Mouse (Mus musculus): ENCODE measurements around the gene Lpcat2b. TPM values are rescaled to one million over a fixed set of nuclear protein-coding genes. Genes with fewer than 3 reads are reported as not detected.
A peak's percentile ranks its signal among the peaks of the same experiment; 100 is the strongest.

The Lpcat2b gene
- polyA plus RNA-seq, 1 experiment from 2014 or later = not detected

DNA sequence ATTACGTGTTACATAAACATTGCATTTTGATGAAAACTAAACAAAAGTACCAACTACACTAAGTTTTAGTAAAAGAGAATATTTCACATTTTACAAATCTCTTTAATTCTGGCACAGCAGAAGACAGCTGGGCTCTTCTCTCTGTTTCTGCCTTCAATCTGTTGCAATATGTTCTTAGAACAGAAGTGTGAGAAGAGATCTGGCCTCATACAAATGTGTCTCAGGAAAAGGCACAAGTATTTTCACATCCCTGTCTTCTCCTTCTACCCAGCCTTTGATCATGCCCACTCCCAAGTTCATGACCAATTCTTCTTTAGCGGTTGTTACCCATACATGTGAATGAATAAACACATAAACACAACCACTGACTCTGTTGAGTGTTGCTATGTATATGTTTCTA lies 16.3 kb upstream of the Lpcat2b start:
- Histone ChIP-seq H3K4me2 (no peak overlapping the region), H3K9me3 (replicated peaks) (no peaks in the 10 kb centered on the region), H3K4me3 (no peak overlapping the region), H3K9ac (no peak overlapping the region), H3K27me3 (no peaks in the 10 kb centered on the region), H3K27ac (no peak overlapping the region), H3K4me1 (no peaks in the 10 kb centered on the region), H3K36me3 (ENCODE audit: poor library complexity, severe bottlenecking) (no peaks in the 10 kb centered on the region)
- WGBS = 85% methylated on average over 2 of the region's 2 CpGs
- no peak for ATAC-seq

DNA sequence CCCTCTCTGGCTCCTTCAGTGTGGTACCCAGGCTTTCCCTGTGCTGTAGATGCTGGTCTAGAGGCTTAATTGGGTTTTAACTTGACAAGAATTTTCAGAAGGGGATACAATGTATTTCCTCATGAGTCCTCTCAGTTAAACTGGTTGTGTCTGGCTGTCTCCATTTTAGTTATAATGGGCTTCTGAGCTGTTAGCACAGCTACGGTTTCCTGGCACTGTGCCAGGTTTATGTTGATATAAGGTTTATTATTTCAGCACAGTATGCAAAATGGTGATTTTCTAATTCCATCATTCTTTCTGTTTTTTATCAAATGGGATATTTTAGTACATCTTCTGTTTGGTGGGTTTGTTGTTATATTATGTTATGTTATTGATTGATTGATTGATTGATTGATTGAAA lies 9.7 kb upstream of the Lpcat2b start:
- no peak overlapping the region for H3K9ac ChIP-seq
- no peak overlapping the region for H3K4me2 ChIP-seq
- ATAC-seq = no peak
- WGBS = 54% methylated on average over 1 of the region's 1 CpGs
- H3K36me3 ChIP-seq (ENCODE audit: poor library complexity, severe bottlenecking) = no peaks in the 10 kb centered on the region
- no peaks in the 10 kb centered on the region for H3K4me1 ChIP-seq
- no peaks in the 10 kb centered on the region for H3K9me3 ChIP-seq (replicated peaks)
- H3K4me3 ChIP-seq = no peak overlapping the region
- 0 out of 2 replicates have a peak overlapping the region, but pooled peaks have one; percentile 12 for H3K27ac ChIP-seq
- no peaks in the 10 kb centered on the region for H3K27me3 ChIP-seq

DNA sequence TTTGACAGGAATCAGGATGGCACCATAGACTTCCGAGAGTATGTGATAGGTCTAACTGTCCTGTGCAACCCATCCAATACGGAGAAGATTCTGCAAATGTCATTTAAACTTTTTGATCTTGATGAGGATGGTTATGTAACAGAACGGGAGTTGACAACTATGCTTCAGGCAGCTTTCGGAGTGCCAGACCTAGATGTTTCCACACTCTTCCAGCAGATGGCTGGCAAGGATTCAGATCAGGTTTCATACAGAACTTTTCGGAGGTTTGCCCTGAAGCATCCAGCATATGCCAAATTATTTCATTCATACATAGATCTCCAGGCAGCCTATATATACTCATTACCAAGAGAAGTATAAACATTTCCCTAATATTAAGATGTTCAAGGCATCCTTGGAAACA lies 2.7 kb downstream of the Lpcat2b start:
- Histone ChIP-seq H3K4me1 (peaks cover 7% of the 10 kb centered on the region; the same call in 1 of the 2 replicates), H3K27me3 (0 out of 2 replicates have a peak, but pooled peaks cover 3% of the 10 kb centered on the region), H3K27ac (no peak overlapping the region), H3K36me3 (ENCODE audit: poor library complexity, severe bottlenecking) (no peaks in the 10 kb centered on the region), H3K9ac (no peak overlapping the region), H3K4me2 (no peak overlapping the region), H3K4me3 (no peak overlapping the region), H3K9me3 (replicated peaks) (no peaks in the 10 kb centered on the region)
- no peak for ATAC-seq
- 88% methylated on average over 5 of the region's 5 CpGs for WGBS

DNA sequence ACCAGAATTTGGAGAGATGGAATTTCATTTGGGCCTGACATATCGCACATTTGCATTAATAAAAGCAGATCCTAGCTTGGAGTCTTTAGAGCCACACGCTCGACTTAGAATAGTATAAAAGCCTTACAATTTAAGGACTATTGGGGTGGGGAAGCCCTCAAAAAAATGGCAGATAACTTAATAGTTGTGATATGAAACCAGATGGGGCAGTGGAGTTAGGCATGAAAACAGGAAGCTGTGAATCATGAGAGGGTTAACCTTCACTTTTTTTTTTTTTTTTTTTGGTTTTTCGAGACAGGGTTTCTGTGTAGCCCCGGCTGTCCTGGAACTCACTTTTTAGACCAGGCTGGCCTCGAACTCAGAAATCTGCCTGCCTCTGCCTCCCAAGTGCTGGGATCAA lies 4.8 kb downstream of the Lpcat2b start:
- Histone ChIP-seq H3K9ac (no peak overlapping the region), H3K27me3 (no peaks in the 10 kb centered on the region), H3K27ac (no peak overlapping the region), H3K9me3 (replicated peaks) (no peaks in the 10 kb centered on the region), H3K4me2 (no peak overlapping the region), H3K36me3 (ENCODE audit: poor library complexity, severe bottlenecking) (no peaks in the 10 kb centered on the region), H3K4me1 (peaks cover 7% of the 10 kb centered on the region; the same call in 1 of the 2 replicates), H3K4me3 (no peak overlapping the region)
- no peak for ATAC-seq
- WGBS = 93% methylated on average over 6 of the region's 6 CpGs

DNA sequence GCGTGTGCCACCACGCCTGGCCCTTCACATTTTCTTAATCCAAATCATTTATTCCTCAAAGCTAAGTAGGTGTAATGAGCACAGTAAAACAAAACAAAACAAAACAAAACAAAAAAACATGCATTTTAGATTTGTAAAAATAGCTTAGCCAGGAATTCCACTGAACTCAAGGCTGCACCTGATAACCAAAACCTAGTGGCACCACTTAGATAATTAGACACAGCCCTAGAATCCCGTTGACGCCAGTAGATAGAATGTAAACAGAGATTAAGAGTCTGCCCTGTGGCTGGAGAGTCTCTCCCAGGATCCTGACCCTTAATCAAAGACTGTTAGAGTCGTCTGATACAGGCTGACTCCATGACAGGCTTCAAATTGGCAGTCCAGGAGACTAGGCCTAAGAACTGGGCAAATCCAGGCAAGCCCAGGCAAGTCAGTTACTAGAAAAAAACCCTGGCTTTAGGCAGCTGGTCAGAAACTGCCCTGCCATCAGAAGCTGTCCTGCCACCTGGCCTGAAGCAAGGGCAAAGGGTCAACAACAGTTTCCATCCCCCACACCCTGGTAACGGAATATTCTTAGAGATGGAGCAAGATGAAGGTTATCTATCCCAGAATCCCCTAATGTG lies 5.3 kb downstream of the Lpcat2b start:
- 78% methylated on average over 6 of the region's 6 CpGs for WGBS
- H3K4me1 ChIP-seq = peaks cover 7% of the 10 kb centered on the region; the same call in 1 of the 2 replicates
- peak overlapping the region; percentile 63; the same call in 1 of the 2 replicates for H3K4me2 ChIP-seq
- no peak overlapping the region for H3K27ac ChIP-seq
- H3K9ac ChIP-seq = no peak overlapping the region
- H3K36me3 ChIP-seq (ENCODE audit: poor library complexity, severe bottlenecking) = no peaks in the 10 kb centered on the region
- no peak overlapping the region for H3K4me3 ChIP-seq
- H3K9me3 ChIP-seq (replicated peaks) = no peaks in the 10 kb centered on the region
- no peak for ATAC-seq
- no peaks in the 10 kb centered on the region for H3K27me3 ChIP-seq

DNA sequence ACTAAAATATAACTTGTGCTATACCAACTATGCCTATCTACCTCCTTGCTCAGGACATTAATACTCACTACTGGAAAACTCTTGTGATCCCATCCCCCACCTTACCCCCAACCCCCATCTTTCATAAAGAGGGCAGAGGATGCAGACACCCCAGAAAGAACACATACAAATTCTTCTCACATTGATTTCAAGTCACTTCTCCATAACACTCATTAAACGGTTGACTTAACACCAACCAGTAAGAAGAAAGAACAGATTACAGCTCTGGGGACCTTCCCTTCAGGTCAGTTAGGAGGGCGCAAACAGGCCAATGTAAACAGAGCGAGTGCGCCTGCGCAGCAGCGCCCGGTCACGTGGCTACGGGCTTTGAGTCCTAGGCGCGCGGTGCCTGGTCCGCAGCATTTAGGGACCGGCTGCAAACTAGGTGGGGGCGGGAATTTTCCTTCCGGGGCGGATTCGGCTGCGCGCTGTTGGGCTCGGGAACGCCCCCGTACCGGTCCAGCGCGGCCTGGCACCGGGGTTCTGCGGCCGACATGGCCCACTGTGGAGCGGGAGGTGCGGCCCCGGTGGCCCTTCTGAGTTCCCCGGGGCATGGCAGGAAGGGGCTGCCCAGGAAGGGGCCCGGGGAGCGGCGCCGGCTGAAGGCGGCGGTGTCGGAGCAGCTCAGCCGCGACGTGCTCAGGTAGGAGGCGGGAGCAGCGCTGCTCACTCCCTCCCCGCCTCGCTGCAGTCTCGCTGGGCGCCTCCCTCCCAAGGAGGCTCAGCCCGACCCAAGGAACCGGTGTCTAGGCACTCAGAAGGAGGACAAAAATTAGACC lies 6.3 kb downstream of the Lpcat2b start, which contains the start of gene Btbd8:
Gene Btbd8 (plus strand): TSS at position 534 of the 818 bp plus-strand sequence.
- H3K4me3 ChIP-seq = peak within 1 kb of the TSS; percentile 79
- peaks cover 7% of the 10 kb centered on the region; the same call in 1 of the 2 replicates for H3K4me1 ChIP-seq
- no peaks in the 10 kb centered on the region for H3K9me3 ChIP-seq (replicated peaks)
- peak within 1 kb of the TSS; percentile 63 for H3K4me2 ChIP-seq
- no peaks in the 10 kb centered on the region for H3K36me3 ChIP-seq (ENCODE audit: poor library complexity, severe bottlenecking)
- H3K9ac ChIP-seq = peak within 1 kb of the TSS; percentile 89
- H3K27ac ChIP-seq = peak within 1 kb of the TSS; percentile 79
- no peaks in the 10 kb centered on the region for H3K27me3 ChIP-seq
- WGBS = under 1% methylated on average over 46 of the region's 51 CpGs
- peak; percentile 98 for ATAC-seq

DNA sequence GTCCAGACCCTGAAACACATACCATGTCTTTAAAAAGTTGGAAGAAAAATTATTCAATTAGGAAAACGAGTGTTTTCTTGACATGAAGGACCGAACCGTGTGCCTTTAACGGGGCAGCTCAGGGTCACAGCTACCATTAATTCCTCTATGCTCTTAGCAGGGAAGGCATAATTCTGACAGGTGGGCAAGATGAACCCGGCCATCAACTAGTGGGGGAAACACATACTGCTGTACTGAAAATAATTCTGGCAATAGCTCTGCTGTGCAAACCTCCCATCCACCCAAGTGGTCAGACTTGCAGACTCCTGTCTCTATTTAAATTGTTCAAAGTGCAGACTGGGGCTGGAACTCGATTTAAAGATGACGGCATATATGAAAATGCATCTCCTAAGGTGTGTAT lies 7.0 kb downstream of the Lpcat2b start:
- H3K4me1 ChIP-seq = peaks cover 7% of the 10 kb centered on the region; the same call in 1 of the 2 replicates
- peak; percentile 9; the same call in 1 of the 2 replicates for ATAC-seq
- H3K4me3 ChIP-seq = peak overlapping the region; percentile 79
- peak overlapping the region; percentile 89 for H3K9ac ChIP-seq
- WGBS = 23% methylated on average over 7 of the region's 7 CpGs
- peak overlapping the region; percentile 63 for H3K4me2 ChIP-seq
- no peaks in the 10 kb centered on the region for H3K9me3 ChIP-seq (replicated peaks)
- H3K27ac ChIP-seq = peak overlapping the region; percentile 79; the same call in 1 of the 2 replicates
- no peaks in the 10 kb centered on the region for H3K36me3 ChIP-seq (ENCODE audit: poor library complexity, severe bottlenecking)
- H3K27me3 ChIP-seq = no peaks in the 10 kb centered on the region

DNA sequence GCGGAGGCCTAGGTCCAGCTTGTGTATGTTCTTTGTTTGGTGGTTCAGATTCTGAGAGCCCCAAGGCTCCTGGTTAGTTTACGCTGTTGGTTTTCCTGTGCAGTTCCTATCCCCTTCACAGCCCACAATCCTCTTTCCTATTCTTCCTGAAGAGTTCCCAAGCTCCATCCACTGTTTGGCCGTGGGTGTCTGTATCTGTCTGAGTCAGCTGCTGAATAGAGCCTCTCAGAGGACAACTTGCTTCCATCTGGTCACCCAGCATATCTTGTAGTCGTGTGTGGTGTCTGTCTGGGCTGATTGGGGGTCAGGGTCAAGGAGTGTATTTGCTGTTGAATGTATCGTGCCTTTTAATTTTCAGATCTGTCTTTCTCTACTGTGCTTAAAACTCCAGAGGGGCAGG lies 10.5 kb downstream of the Lpcat2b start:
- no peak overlapping the region for H3K27ac ChIP-seq
- H3K9ac ChIP-seq = no peak overlapping the region
- ATAC-seq = no peak
- H3K9me3 ChIP-seq (replicated peaks) = no peaks in the 10 kb centered on the region
- no peak overlapping the region for H3K4me3 ChIP-seq
- H3K36me3 ChIP-seq (ENCODE audit: poor library complexity, severe bottlenecking) = no peaks in the 10 kb centered on the region
- H3K27me3 ChIP-seq = no peaks in the 10 kb centered on the region
- peaks cover 7% of the 10 kb centered on the region; the same call in 1 of the 2 replicates for H3K4me1 ChIP-seq
- H3K4me2 ChIP-seq = no peak overlapping the region
- 84% methylated on average over 5 of the region's 5 CpGs for WGBS

DNA sequence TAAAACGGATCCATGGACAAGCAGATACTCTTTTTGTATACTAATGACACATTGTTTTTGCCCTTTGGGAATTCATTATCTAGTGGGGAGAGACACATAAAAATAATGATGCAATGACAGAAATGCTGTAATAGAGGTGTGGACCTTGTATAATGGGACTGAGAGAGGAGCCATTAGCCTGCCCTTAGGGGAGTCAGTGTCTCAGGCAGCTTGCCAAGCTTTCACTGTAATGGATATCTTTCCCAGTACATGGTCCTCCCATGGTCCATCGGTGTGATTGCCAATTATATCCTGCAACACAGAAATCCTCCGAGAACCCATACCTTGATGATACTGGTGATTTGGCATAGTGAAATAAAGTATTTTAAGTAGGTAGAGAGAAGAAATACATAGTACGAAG lies 12.9 kb downstream of the Lpcat2b start:
- Histone ChIP-seq H3K27ac (no peak overlapping the region), H3K4me3 (no peak overlapping the region), H3K4me1 (no peaks in the 10 kb centered on the region), H3K9me3 (replicated peaks) (no peaks in the 10 kb centered on the region), H3K36me3 (ENCODE audit: poor library complexity, severe bottlenecking) (no peaks in the 10 kb centered on the region), H3K27me3 (no peaks in the 10 kb centered on the region), H3K9ac (no peak overlapping the region), H3K4me2 (no peak overlapping the region)
- ATAC-seq = no peak
- WGBS = 89% methylated on average over 4 of the region's 4 CpGs

DNA sequence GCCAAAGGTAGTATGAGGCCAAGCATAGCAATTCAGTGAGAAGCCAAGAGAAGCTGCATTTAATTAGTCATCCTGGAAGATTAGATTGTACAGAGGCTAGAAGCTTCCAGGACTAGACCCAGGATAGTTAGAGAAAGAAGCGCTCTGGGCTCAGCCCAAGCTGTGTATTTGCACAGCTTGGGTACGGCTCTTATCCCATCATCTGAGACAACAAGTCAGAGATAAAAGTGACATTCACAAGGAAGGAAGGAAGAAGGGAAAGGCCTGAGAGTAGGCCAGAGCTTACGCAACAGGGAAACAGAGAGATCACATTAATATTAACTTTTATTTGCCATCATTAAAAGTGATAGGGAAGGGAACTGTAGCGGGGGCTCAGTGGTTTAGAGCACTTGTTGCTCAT lies 16.6 kb downstream of the Lpcat2b start:
- Histone ChIP-seq H3K36me3 (ENCODE audit: poor library complexity, severe bottlenecking) (no peaks in the 10 kb centered on the region), H3K9me3 (replicated peaks) (no peaks in the 10 kb centered on the region), H3K4me3 (no peak overlapping the region), H3K27me3 (no peaks in the 10 kb centered on the region), H3K4me2 (no peak overlapping the region), H3K27ac (no peak overlapping the region), H3K9ac (no peak overlapping the region), H3K4me1 (no peaks in the 10 kb centered on the region)
- WGBS = 94% methylated on average over 4 of the region's 4 CpGs
- no peak for ATAC-seq

DNA sequence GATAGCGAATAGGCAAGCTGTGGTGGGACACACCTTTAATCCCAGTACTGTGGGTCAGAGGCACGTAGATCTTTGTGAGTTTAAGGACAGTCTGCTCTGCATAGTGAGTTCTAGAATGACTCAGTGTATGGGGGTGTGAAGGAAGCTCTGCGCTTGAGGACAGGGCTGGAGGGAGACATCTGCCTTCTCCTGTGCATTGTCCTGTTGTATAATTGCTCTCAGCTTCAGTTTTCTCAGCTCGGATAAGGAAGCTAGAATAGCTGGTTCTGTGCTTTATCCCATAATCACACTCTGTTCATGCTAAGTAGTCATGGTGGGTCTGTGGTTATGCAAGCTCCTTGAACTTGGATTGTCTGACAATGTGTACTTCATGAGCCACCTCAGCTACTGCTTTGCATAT lies 17.4 kb downstream of the Lpcat2b start:
- H3K27ac ChIP-seq = no peak overlapping the region
- H3K4me1 ChIP-seq = no peaks in the 10 kb centered on the region
- H3K4me2 ChIP-seq = no peak overlapping the region
- WGBS = 90% methylated on average over 4 of the region's 4 CpGs
- no peaks in the 10 kb centered on the region for H3K27me3 ChIP-seq
- H3K9ac ChIP-seq = no peak overlapping the region
- no peak for ATAC-seq
- H3K36me3 ChIP-seq (ENCODE audit: poor library complexity, severe bottlenecking) = no peaks in the 10 kb centered on the region
- H3K9me3 ChIP-seq (replicated peaks) = no peaks in the 10 kb centered on the region
- no peak overlapping the region for H3K4me3 ChIP-seq

DNA sequence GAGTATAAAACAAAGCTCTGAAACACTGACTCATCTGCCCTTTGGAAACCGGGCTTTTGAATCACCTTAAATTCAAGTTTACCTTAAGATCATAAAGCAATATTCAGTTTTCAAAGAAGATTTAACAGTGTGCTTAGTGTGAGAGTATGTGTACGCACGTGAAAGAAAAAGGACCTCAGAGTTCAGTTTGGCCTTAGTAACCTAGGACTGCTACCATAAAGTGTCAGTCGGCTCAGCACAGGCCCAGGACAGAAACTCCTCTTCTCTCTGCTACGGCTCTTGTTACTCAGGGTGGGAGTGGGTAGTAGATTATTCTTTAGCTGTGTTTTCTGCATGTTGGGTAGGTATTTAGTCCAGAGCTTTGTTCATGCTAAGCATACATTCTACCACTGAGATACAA lies 18.3 kb downstream of the Lpcat2b start:
- no peak for ATAC-seq
- 93% methylated on average over 5 of the region's 5 CpGs for whole genome bisulfite sequencing

More for the DNA sequence above, 18.3 kb downstream of the Lpcat2b start:
- H3K9me3 ChIP-seq (replicated peaks) = no peaks in the 10 kb centered on the region
- no peaks in the 10 kb centered on the region for H3K27me3 ChIP-seq
- H3K4me2 ChIP-seq = no peak overlapping the region
- no peak overlapping the region for H3K9ac ChIP-seq
- no peaks in the 10 kb centered on the region for H3K36me3 ChIP-seq (ENCODE audit: poor library complexity, severe bottlenecking)
- H3K4me1 ChIP-seq = no peaks in the 10 kb centered on the region
- H3K4me3 ChIP-seq = no peak overlapping the region
- H3K27ac ChIP-seq = no peak overlapping the region
